24 mouse cellular contexts compared by ENCODE assay signal in genomic region chr10:12234141-12234540, GRCm38 (mm10).
DNase-seq lines count a peak whose midpoint lies in the region; ATAC-seq lines count a peak whose summit lies in the region.
"Had no signal": no experiment of that assay in that cellular context is flagged by ENCODE, and none has a peak within 500 bp of the region (broad histone marks: within the 10 kb centered on the region; RNA-seq: fewer than 3 reads in every experiment).

No protein-coding gene starts in this region.

- DNase-seq in 3T3-L1 (ENCODE audit: low read depth, low spot score) = peak; percentile 67
- DNase-seq in Muller cell, postnatal 12 days (ENCODE audit: inconsistent ontology term) = peak; percentile 39
- peak; percentile 54 for DNase-seq in adrenal gland, postnatal 10 days
- DNase-seq in adrenal gland, postnatal 36 days = peak; percentile 33 to 43
- DNase-seq in lung, postnatal 4 days = no peak
- no peak for DNase-seq in lung, postnatal 10 days
- DNase-seq: cerebellum, adult 11-12 months; cerebellum, adult 8-10 months; cerebellum, postnatal 10 days; cerebellum, postnatal 36 days; embryo, embryonic 11 days; forebrain, postnatal 0 days; gastrocnemius, adult 2 months; gastrocnemius, postnatal 14 days; heart, adult 18-20 months; heart, postnatal 10 days; heart, postnatal 36 days; kidney, adult 11 months; kidney, adult 8-10 months had no signal

- ATAC-seq in erythroblast, adult 5-6 weeks (replicated peaks; ENCODE audit: low FRiP score, poor library complexity, severe bottlenecking) = no peak
- ATAC-seq: activated CD4-positive, CD25-positive, alpha-beta regulatory T cell, adult 4 months; forebrain, embryonic 14.5 days; forebrain, postnatal 0 days; hindbrain, embryonic 16.5 days; intestine, embryonic 15.5 days had no signal

Comparison
In these comparisons a context has a peak if more than half of its experiments do, and no peak if none do; other contexts are left out.
1. DNase-seq: peak in 3T3-L1 (single experiment), Muller cell, postnatal 12 days (single experiment), adrenal gland, postnatal 10 days (single experiment) and adrenal gland, postnatal 36 days (2 of 2); none in lung, postnatal 4 days (0 of 2) and lung, postnatal 10 days (single experiment).